Mouse (Mus musculus): ENCODE data around the gene Slco2a1. TPM values are rescaled to one million over a fixed set of nuclear protein-coding genes. Genes with fewer than 3 reads are reported as not detected.

Gene Slco2a1
- total and polyA plus RNA-seq, 3 experiments = 0.14 TPM; not detected in 2

- Histone ChIP-seq H3K4me2 (ENCODE audit: insufficient read depth, low read depth, poor library complexity, severe bottlenecking) (no peak overlapping the region), H3K4me1 (ENCODE audit: control insufficient read depth in 1 of 2, insufficient read depth in 2 of 2) (no peaks in the 10 kb centered on the region), H3K27ac (ENCODE audit: insufficient read depth, low read depth) (no peak overlapping the region), H3K9me3 (replicated peaks; ENCODE audit: low read length) (no peaks in the 10 kb centered on the region), H3K27me3 (replicated peaks) (no peaks in the 10 kb centered on the region), H3K36me3 (replicated peaks in 1 of 2; ENCODE audit: control insufficient read depth in 1 of 2, insufficient read depth in 1 of 2, low read length in 1 of 2) (no peaks in the 10 kb centered on the region), H3K79me2 (replicated peaks; ENCODE audit: control insufficient read depth, extremely low read depth, insufficient read depth, poor library complexity, severe bottlenecking) (no peaks in the 10 kb centered on the region), H3K4me3 (replicated peaks in 1 of 3; ENCODE audit: low read depth in 2 of 3, low read length in 2 of 3, poor library complexity in 1 of 3) (no peak overlapping the region), H3K9ac (ENCODE audit: insufficient read depth, low read depth) (no peak overlapping the region)
- DNase-seq (ENCODE audit: extremely low read depth) = no peak
- in situ Hi-C loops (cut with MboI; ENCODE audit: low pct_ligation_motif_present, low pct_unique_long_range_greater_than_20kb, low sequenced_read_pairs) (no loop called here), dilution Hi-C loops (cut with MboI; ENCODE audit: extremely low pct_ligation_motif_present, extremely low pct_unique_long_range_greater_than_20kb, low sequenced_read_pairs) (no loop called here)
- TF ChIP-seq MXI1 (IDR thresholded peaks at IDR 0.05; ENCODE audit: low read depth, low read length) = no peak
- TF ChIP-seq CHD2 (IDR thresholded peaks at IDR 0.05; ENCODE audit: low read length) = no peak
- no peak for TF ChIP-seq ZC3H11A (IDR thresholded peaks at IDR 0.05; ENCODE audit: low read depth, low read length)
- no peak for TF ChIP-seq MAZ (IDR thresholded peaks at IDR 0.05; ENCODE audit: low read depth, low read length)
- TF ChIP-seq ETS1 (conservative IDR thresholded peaks at IDR 0.05; ENCODE audit: low read depth, low read length) = no peak
- TF ChIP-seq E2F4 (IDR thresholded peaks at IDR 0.05; ENCODE audit: insufficient replicate concordance, low read depth, low read length) = no peak
- no peak for TF ChIP-seq NELFE (IDR thresholded peaks at IDR 0.05; ENCODE audit: low read depth, low read length)
- TF ChIP-seq BHLHE40 (IDR thresholded peaks at IDR 0.05; ENCODE audit: low read depth, low read length) = no peak
These were observed 12.6 kb upstream of the Slco2a1 start for GRCm38 (mm10) chr9:102975887-102976286.

DNA sequence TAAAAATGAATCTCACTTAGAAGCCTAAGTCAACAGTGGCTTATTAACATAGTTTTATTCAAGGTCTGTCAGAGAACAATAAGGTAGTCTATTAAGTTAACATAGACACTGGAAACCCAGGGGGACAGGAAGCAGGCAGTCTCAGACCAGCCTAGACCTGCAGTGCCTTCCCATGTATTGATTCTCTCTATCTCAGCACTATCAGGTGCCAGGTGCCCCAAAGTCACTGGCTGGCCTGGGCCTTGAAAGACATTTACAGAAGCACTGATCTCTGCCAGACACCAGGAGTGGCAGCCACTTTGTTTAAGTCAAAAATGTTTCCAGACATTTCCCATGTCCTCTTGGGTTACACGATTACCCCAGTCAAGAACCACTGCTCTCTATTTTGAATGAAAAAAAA is 11.4 kb upstream of the Slco2a1 start:
- H3K36me3 ChIP-seq (replicated peaks in 1 of 2; ENCODE audit: control insufficient read depth in 1 of 2, insufficient read depth in 1 of 2, low read length in 1 of 2) = no peaks in the 10 kb centered on the region
- no peak overlapping the region for H3K4me2 ChIP-seq (ENCODE audit: insufficient read depth, low read depth, poor library complexity, severe bottlenecking)
- H3K27ac ChIP-seq (ENCODE audit: insufficient read depth, low read depth) = no peak overlapping the region
- H3K9me3 ChIP-seq (replicated peaks; ENCODE audit: low read length) = no peaks in the 10 kb centered on the region
- no peak overlapping the region for H3K9ac ChIP-seq (ENCODE audit: insufficient read depth, low read depth)
- dilution Hi-C loops (cut with MboI; ENCODE audit: extremely low pct_ligation_motif_present, extremely low pct_unique_long_range_greater_than_20kb, low sequenced_read_pairs) (no loop called here), in situ Hi-C loops (cut with MboI; ENCODE audit: low pct_ligation_motif_present, low pct_unique_long_range_greater_than_20kb, low sequenced_read_pairs) (no loop called here)
- TF ChIP-seq RCOR1 (conservative IDR thresholded peaks at IDR 0.05; ENCODE audit: low read depth, low read length) = no peak
- no peak for TF ChIP-seq USF1 (IDR thresholded peaks at IDR 0.05; ENCODE audit: low read depth, low read length)
- TF ChIP-seq E2F4 (IDR thresholded peaks at IDR 0.05; ENCODE audit: insufficient replicate concordance, low read depth, low read length) = no peak
- TF ChIP-seq TBP (conservative IDR thresholded peaks at IDR 0.05; ENCODE audit: low read depth, low read length) = no peak
- TF ChIP-seq CTCF (conservative IDR thresholded peaks at IDR 0.05 in 1 of 2, IDR thresholded peaks at IDR 0.05 in 1 of 2; ENCODE audit: low read depth in 2 of 2, low read length in 2 of 2) = no peak
- TF ChIP-seq MAFK (IDR thresholded peaks at IDR 0.05; ENCODE audit: insufficient replicate concordance, low read length) = no peak
- no peak for TF ChIP-seq IRF4 (IDR thresholded peaks at IDR 0.05; ENCODE audit: low read depth, low read length)
- no peak for TF ChIP-seq NRF1 (IDR thresholded peaks at IDR 0.05; ENCODE audit: low read depth, low read length)
- no peak for TF ChIP-seq POLR2A (IDR thresholded peaks at IDR 0.05; ENCODE audit: low read depth, low read length)
- no peak for TF ChIP-seq BHLHE40 (IDR thresholded peaks at IDR 0.05; ENCODE audit: low read depth, low read length)
- no peak for TF ChIP-seq MEF2A (IDR thresholded peaks at IDR 0.05; ENCODE audit: borderline replicate concordance, low read depth, low read length)
- no peak for TF ChIP-seq ZNF384 (IDR thresholded peaks at IDR 0.05; ENCODE audit: low read depth, low read length)
- no peak for DNase-seq (ENCODE audit: extremely low read depth)
- H3K27me3 ChIP-seq (replicated peaks) = peaks cover 2% of the 10 kb centered on the region
- no peak overlapping the region for H3K4me3 ChIP-seq (replicated peaks in 1 of 3; ENCODE audit: low read depth in 2 of 3, low read length in 2 of 3, poor library complexity in 1 of 3)
- H3K4me1 ChIP-seq (ENCODE audit: control insufficient read depth in 1 of 2, insufficient read depth in 2 of 2) = no peaks in the 10 kb centered on the region
- H3K79me2 ChIP-seq (replicated peaks; ENCODE audit: control insufficient read depth, extremely low read depth, insufficient read depth, poor library complexity, severe bottlenecking) = no peaks in the 10 kb centered on the region

Measured in CH12.LX (cell line).